Comparison of ENCODE assay signal across 8 mouse cellular contexts in the genomic region with DNA sequence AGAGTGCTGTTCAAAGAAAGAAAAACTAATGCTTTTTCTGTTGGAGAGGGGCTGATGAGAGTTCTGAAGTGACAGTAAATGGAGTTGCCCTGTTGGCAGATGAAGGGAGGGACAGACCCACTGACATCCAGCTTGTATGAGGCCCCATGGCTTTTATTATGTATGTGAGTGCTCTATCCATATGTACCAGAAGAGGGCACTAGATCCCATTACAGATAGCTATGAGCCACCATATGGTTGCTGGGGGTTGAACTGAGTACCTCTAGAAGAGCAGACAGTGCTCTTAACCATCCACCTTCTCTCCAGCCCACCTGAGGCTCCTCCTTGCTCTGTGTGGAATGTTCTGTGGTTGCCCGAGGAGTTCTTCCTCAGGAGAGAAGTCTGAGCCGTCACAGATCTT. TPM values are rescaled to one million over a fixed set of nuclear protein-coding genes. Genes with fewer than 3 reads are reported as not detected.
DNase-seq lines count a peak whose midpoint lies in the region; ATAC-seq and TF ChIP-seq lines count a peak whose summit lies in the region.

No protein-coding gene starts in this region.

- H3K4me3 ChIP-seq in hindbrain, embryonic 15.5 days = no peak overlapping the region

- no peak overlapping the region for H3K27ac ChIP-seq in hindbrain, embryonic 15.5 days (replicated peaks)

- POLR2A ChIA-PET in Patski (lab: Charles Lee) = no interaction called here

- no peak overlapping the region for H3K4me2 ChIP-seq in hindbrain, embryonic 15.5 days

- H3K9me3 ChIP-seq in hindbrain, embryonic 15.5 days = no peaks in the 10 kb centered on the region

- in situ Hi-C loops in Patski (cut with MboI; ENCODE audit: low pct_unique_long_range_greater_than_20kb) = no loop called here

- TF ChIP-seq CTCF in Patski (IDR thresholded peaks at IDR 0.05) = peak; percentile 55

- intact Hi-C loops in heart, postnatal 10 days (cut with DNase I) = no loop called here

- CTCF ChIA-PET in Patski (lab: Charles Lee) = interaction anchor here (0.9 to 3.2 kb wide), 6 partner anchors 10 to 210 kb away, joined by 3 to 11 read pairs (median 4); no protein-coding TSS in a partner anchor

- H3K27me3 ChIP-seq in Patski = no peaks in the 10 kb centered on the region
- H3K27me3 ChIP-seq in hindbrain, embryonic 15.5 days = no peaks in the 10 kb centered on the region

- H3K36me3 ChIP-seq in hindbrain, embryonic 15.5 days = peaks cover 27% of the 10 kb centered on the region

- no peaks in the 10 kb centered on the region for H3K4me1 ChIP-seq in hindbrain, embryonic 15.5 days (replicated peaks)

- no peak overlapping the region for H3K9ac ChIP-seq in hindbrain, embryonic 15.5 days

- WGBS in hindbrain, embryonic 15.5 days = 88% methylated on average over 2 of the region's 2 CpGs

- ATAC-seq in Patski = no peak
- 0 out of 2 replicates have a peak, but pooled peaks have one; percentile 23 for ATAC-seq in hindbrain, embryonic 15.5 days (ENCODE audit: low FRiP score, low read depth)

- DNase-seq in heart, adult 8-10 months (ENCODE audit: low spot score) = peak; percentile 19
- no peak for DNase-seq in heart, postnatal 10 days
- DNase-seq in 3T3-L1 (ENCODE audit: low read depth, low spot score) (peak; percentile 74), Patski (ENCODE audit: low read depth, low spot score) (no peak)
- peak; percentile 13 for DNase-seq in thymus, postnatal 25 days
- no peak for DNase-seq in gastrocnemius, adult 8-10 months (ENCODE audit: low spot score in 2 of 2)
- DNase-seq in kidney, postnatal 36 days = no peak

RNA-seq across cellular contexts. Expression of a gene that starts 6.3 kb away (rescaled TPM):
- 1 to 10 TPM in 1 of 4 experiments, under 1 TPM in 3; 0.60 to 1.1 (median 0.81) TPM for total RNA-seq in heart, adult 8-10 months (2022)
- 1 to 10 TPM in 1 of 2 experiments, under 1 TPM in 1; 0.81 to 1.1 TPM for total RNA-seq in heart, postnatal 10 days (2021)
- polyA plus RNA-seq in Patski (2021) = 4.8 TPM
- 7.3 and 7.4 TPM in 2 replicates for polyA plus RNA-seq in hindbrain, embryonic 15.5 days (2015; fragmentation: Nextera tagmentation; extraction: Ambion mirVana)
- total RNA-seq in gastrocnemius, adult 8-10 months (2022) = 1 to 10 TPM in 1 of 4 experiments, under 1 TPM in 3; 0.74 to 1.0 (median 0.85) TPM

RNA-seq across cellular contexts. Expression of a gene that starts 6.7 kb away (rescaled TPM):
- 10 to 100 TPM; 73.0 to 84.3 (median 79.6) TPM for total RNA-seq in heart, adult 8-10 months (2022)
- total RNA-seq in heart, postnatal 10 days (2021) = 10 to 100 TPM; 85.3 to 96.6 TPM
- 98.7 TPM for polyA plus RNA-seq in Patski (2021)
- 101 and 108 TPM in 2 replicates for polyA plus RNA-seq in hindbrain, embryonic 15.5 days (2015; fragmentation: Nextera tagmentation; extraction: Ambion mirVana)
- total RNA-seq in gastrocnemius, adult 8-10 months (2022) = 10 to 100 TPM; 50.0 to 68.3 (median 62.9) TPM

Comparison
In these comparisons a context has a peak if more than half of its experiments do, and no peak if none do; other contexts are left out.
1. DNase-seq: peak in heart, adult 8-10 months (single experiment), 3T3-L1 (single experiment) and thymus, postnatal 25 days (single experiment); none in heart, postnatal 10 days (0 of 2), Patski (single experiment), gastrocnemius, adult 8-10 months (0 of 2) and kidney, postnatal 36 days (0 of 2).